Mouse (Mus musculus): ENCODE results near the gene Pold1.

Pold1 gene

GRCm38 (mm10) chr7:44485572-44486195 is 63.0 kb downstream of the Pold1 start:
- DNase-seq (ENCODE audit: low spot score in 2 of 2) = peak in 1 of 2 experiments; percentile 0

GRCm38 (mm10) chr7:44484841-44485571 is 63.6 kb downstream of the Pold1 start:
- peak in 1 of 2 experiments; percentile 73 for DNase-seq (ENCODE audit: low spot score in 2 of 2)

- DNase-seq (ENCODE audit: low spot score in 2 of 2) = peak in 1 of 2 experiments; percentile 0
These were observed 64.5 kb downstream of the Pold1 start for GRCm38 (mm10) chr7:44484109-44484508.

DNA sequence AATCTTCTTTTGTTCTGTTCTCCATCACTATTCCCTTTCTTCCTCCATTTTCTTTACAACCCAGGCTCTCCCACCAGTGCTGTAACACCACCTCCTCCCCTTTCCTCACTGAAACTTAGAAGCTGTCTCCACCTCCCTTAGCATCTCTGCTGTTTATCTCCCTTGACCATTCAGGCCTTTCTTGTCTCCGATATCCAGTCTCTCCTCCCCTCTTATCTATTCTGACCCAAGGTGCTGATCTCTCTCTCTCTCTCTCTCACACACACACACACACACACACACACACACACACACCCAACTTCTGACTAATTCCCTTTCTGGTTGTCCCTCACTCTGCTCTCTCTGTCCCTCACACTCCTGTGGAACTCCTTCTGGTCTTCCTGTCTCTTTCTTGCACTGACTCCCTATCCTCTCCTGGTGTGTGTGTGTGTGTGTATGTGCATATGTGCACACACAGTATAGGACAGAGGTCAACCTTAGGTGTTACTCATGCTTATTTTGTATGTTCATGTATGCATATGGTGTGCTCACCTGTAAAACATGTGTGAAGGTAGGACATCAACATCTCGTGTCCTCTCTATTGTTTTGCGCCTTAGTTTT is 65.7 kb downstream of the Pold1 start:
- DNase-seq (ENCODE audit: low spot score in 2 of 2) = no peak

All from right cerebral cortex, postnatal 36 days (tissue).